Mouse (Mus musculus) gastrocnemius, adult 8-10 months (tissue): ENCODE data around the gene Tmcc1. TPM values are rescaled to one million over a fixed set of nuclear protein-coding genes. Genes with fewer than 3 reads are reported as not detected.

Experiments
- DNase-seq, 2 experiments: peaks; one replicate each; pipeline ENCODE4 v3.0.0; 2022; ENCODE audit warnings: low spot score in 2 of 2
- total RNA-seq, 4 experiments: library from RNA; stranded (reverse); gene quantifications; 2 replicates each; pipeline ENCODE4 v1.2.4; 2022

Gene Tmcc1
- total RNA-seq, 4 experiments from 2014 or later, result 49.2 to 71.6 (median 52.8) TPM

GRCm38 (mm10) chr6:115994146-115994876 lies 199.0 kb downstream of the Tmcc1 start:
- peak in 1 of 2 experiments; percentile 40 for DNase-seq

GRCm38 (mm10) chr6:115993463-115994145 lies 199.7 kb downstream of the Tmcc1 start:
- no peak for DNase-seq

GRCm38 (mm10) chr6:115992981-115993380 lies 200.3 kb downstream of the Tmcc1 start:
- DNase-seq, result no peak

- no peak for DNase-seq
Observed at GRCm38 (mm10) chr6:115991881-115992620, 201.2 kb downstream of the Tmcc1 start.

GRCm38 (mm10) chr6:115991108-115991880 lies 202.0 kb downstream of the Tmcc1 start:
- no peak for DNase-seq

- no peak for DNase-seq
Observed at GRCm38 (mm10) chr6:115990479-115990878, 202.8 kb downstream of the Tmcc1 start.

GRCm38 (mm10) chr6:115990056-115990455 lies 203.2 kb downstream of the Tmcc1 start:
- no peak for DNase-seq

GRCm38 (mm10) chr6:115989607-115990006 lies 203.7 kb downstream of the Tmcc1 start:
- no peak for DNase-seq

- DNase-seq, result no peak
Observed at GRCm38 (mm10) chr6:115989032-115989431, 204.3 kb downstream of the Tmcc1 start.

GRCm38 (mm10) chr6:115987096-115987747 lies 206.1 kb downstream of the Tmcc1 start:
- no peak for DNase-seq

- no peak for DNase-seq
Observed at GRCm38 (mm10) chr6:115986472-115987095, 206.7 kb downstream of the Tmcc1 start.

- no peak for DNase-seq
Observed at GRCm38 (mm10) chr6:115985622-115986021, 207.7 kb downstream of the Tmcc1 start.

GRCm38 (mm10) chr6:115984580-115984979 lies 208.7 kb downstream of the Tmcc1 start:
- no peak for DNase-seq

GRCm38 (mm10) chr6:115983306-115984038 lies 209.8 kb downstream of the Tmcc1 start:
- DNase-seq, result no peak

GRCm38 (mm10) chr6:115982889-115983288 lies 210.4 kb downstream of the Tmcc1 start:
- no peak for DNase-seq

- DNase-seq, result no peak
Observed at GRCm38 (mm10) chr6:115978596-115978995, 214.7 kb downstream of the Tmcc1 start.

GRCm38 (mm10) chr6:115977810-115978209 lies 215.5 kb downstream of the Tmcc1 start:
- no peak for DNase-seq

GRCm38 (mm10) chr6:115975606-115976005 lies 217.7 kb downstream of the Tmcc1 start:
- DNase-seq, result no peak

- no peak for DNase-seq
Observed at GRCm38 (mm10) chr6:115973881-115974662, 219.2 kb downstream of the Tmcc1 start.
